Mouse (Mus musculus) 416B (cell line): Measurements from ENCODE around the gene Grin2a.
A peak's percentile ranks its signal among the peaks of the same experiment; 100 is the strongest.

Experiments used
- DNase-seq: peaks from one replicate; pipeline ENCODE4 v3.0.0; 2011; ENCODE audit warnings: low read depth

Grin2a gene

DNA sequence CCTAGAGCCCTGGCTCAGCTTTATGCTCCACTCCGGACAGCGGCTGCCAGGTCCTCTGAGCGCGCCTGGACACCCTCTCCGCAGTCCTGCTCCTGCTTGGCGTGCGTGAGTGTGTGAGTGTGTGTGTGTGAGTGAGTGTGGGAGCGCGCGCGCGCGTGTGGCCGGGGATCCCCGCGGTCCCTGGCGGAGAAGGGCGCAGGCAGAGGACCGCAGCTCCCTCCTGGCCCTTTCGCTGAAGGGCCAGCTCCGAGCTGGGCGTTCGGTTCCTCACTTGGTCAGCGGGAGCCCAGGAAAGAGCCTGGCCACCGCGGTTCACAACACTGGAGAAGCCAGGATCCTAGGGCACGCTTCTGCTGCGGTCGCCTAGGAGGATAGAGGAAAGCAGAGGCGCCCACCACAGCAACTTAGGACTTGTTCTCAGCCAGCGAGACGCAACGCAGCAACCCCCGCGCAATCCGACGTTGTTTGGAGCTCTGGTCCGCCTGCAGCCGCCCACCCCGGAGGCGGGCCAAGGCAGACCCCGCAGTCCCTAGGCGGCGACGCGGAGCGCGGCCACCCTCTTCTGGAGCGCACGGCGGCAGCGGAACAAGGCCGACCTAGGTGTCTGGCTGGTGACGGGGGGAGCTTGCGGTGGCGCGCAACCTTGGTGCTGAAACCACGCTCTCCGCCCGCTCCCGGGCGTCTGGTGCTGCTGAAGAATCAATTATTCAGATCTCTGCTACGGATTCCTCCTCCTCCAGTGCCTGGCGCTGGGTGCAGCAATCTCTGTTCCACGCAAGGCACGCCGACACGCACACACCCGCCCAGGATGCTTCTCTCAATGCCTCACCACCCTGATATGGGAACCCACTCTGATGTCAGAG is at the start of gene Grin2a:
Grin2a (minus strand) TSS at position 610 of the 863 bp plus-strand sequence.
- no peak for DNase-seq

DNA sequence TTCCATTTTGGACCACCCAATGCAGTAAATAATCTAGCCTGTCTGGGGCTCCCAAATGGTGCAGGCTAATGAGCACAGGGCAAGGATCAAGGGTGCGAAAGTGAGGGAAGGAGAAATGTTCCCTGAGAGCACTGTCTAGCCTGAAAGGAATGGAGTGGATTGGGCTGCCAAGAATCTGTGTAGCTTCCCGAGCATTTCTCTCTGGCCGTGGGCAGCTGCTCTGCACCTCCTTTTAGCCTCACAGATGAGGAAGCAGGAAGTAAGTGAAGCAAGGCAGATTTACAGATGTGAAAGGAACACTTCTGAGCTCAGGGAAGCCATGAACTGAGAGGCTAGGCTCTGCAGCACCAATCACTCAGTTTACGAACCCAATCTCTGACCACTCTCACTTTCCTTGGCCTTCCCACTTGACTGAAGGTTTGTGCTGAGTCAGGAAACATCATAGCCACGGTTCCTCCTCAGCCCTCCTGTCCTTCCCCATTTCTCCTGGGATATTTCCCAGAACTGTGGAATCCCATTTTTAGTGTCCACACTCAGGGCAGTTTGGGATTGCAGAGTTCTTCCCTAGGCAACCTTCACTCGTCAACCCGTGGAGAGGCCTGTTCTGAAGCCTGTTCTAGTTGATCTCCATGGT is 40.3 kb upstream of the Grin2a start:
- DNase-seq, result no peak

DNA sequence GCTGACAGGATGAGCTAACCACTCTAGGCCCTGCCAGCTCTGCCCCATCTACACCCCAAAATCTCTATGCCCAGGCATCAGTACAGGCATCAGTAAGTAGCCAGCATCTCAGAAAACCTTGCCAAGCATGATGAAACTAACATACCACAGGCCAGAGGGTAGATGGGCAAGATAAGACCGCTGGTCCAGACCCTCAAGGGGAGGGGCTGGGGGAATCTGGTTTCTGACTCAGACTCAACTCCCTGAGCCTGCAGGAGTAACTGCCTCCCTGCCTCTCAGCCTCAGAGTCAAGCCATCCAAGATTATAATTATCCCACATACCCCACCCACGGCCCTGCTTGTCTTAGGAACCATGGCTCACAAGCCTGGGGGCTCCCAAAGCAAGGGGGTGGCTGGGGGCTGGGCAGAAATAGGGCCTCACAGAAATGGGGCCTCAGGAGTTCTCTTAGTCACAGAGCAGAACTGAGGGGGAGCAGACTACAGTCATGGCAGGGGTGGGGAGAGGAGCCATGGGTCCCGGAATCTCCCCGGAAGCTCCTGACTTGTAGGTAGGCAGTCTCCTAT is 38.1 kb upstream of the Grin2a start:
- no peak for DNase-seq

DNA sequence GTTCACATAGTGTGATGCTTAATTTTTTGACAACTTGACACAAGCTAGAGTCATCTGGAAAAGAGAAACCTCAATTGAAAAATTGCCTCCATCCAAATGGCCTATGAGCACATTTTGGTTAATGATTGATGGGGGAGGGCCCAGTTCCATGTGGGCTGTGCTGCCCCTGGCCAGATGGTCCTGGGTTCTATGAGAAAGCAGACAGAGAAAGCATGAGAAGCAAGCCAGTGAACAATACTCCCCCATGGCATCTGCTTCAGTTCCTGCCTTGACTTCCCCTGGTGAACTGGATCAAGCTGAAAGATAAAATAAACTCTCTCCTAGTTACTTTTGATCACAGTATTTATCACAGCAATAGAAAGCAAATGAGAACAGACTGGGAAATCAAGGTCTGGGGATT is 36.5 kb upstream of the Grin2a start:
- no peak for DNase-seq

DNA sequence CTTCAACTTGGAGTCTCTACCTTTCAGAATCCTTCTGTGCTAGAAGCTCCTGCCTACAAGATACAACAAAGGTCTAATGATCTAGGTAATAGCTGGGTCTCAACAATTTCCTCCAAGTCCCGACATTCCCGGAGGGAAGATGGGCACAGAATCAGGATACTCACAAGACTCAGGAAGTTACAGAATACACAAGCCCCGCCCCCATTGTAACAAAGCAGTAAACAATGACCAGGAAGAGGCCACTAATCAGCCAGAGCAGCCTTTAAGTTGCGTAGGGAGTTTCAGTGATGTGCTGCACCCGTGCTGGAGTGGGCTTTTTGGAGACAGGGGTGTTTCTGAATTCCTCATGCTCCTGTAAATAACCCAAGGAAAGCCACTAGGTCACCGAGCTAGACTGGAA is 31.4 kb upstream of the Grin2a start:
- no peak for DNase-seq

DNA sequence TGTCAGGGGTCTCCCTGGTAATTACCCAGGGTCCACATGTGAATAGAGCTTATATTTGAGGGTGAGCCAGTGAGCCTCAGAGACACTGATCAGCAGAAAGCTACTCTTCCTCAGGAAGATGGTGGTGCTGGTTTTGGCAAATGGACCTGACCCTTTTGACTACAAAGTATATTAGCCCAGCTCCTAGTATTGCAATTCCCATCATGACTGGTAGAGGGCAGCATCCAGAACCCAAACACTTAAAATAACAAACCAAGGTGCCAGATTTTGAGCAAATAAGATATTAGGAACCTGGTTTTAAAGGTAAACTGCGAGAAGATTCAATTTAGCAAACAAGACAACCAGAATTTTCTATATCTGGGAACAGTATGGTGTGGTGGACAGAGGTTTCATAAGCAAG is 14.4 kb upstream of the Grin2a start:
- no peak for DNase-seq

DNA sequence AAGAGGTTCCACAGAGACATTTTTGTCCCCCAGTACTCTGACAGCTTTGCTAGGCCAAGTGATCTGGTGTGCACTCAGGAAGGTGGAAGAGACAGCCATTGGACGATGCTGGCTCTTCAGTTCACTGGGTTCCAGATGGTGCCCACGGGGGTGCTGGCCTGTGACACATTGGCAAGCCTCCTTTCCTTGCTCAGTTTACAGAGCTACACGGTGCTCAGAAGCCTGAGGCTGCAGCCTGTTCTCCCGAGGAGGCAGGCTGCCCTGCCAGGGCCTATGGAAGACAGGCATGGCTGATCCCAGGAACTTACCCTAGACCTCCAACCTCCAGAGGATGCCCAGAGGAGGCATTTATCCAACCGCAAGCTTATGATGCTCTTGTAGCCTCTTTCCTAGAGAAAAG is 10.2 kb upstream of the Grin2a start:
- DNase-seq, result no peak

DNA sequence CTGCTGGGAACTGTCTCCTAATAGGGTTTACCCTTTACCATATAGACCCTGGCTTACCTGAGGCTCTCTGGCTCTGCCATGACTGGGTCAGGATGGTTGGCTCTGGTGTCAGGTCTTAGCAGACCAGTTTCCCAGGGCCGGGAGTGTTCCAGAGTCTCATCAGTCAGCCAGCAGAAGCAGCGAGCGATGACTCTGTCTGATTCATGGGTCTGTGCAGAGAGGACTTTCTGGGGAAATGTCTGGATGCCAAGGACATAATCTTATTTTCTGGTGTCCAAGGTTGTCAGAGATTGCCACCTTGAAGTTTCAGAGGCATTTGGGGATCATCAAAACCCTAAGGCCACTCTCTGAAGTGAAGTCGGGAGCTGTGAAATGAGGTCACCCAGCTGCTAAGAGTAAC is 8.7 kb upstream of the Grin2a start:
- no peak for DNase-seq

DNA sequence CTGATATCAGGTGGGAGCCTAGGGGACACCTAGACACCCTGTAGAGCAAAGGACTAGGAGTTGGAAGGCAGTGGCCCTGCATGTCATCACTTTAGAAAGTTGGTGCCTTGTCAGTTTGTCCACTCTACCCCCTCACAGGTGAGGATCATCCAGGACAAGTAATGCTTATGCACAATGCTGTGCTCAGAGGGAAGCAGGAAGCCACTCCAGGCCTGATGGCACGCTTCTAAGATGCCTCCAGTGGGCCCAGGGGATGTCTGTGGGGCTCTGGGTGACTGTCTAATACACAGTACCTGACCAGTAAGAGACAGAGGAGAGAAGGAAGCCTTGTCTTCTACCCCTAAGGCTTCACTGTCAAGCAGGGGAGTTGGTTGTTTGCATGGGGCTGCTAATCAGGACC is 7.6 kb upstream of the Grin2a start:
- no peak for DNase-seq

DNA sequence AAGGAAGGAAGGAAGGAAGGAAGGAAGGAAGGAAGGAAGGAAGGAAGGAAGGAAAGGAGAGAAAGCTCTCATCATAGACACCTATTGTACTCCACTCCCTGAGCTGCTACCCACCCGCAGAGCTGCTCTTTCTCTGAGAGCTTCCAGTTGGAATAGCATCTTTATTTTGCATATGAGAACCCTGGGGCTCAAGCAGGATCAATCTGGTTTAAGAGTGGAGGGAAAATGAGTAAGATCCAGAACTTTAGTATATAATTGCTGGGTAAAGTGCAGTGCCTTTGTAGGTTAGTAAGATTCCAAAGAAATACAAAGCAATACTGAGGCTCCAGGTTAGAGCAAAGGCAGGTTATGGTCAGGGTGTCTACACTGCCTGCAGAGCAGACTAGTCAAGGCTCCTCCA is 6.2 kb upstream of the Grin2a start:
- DNase-seq, result no peak

DNA sequence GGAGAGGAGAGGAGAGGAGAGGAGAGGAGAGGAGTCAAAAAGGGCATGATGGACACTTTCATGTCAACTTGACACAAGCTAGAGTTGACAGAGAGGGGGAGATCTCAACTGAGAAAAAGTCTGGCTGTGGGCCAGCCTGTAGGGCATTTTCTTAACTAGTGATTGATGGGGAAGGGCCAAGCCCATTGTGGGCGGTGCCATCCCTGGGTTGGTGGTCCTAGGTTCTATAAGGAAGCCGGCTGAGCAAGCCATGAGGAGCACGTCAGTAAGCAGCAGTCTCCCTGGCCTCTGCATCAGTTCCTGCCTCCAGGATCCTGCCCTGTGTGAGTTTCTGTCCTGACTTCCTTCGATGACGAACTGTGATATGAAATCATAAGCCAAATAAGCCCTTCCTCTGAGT is 4.6 kb upstream of the Grin2a start:
- no peak for DNase-seq

DNA sequence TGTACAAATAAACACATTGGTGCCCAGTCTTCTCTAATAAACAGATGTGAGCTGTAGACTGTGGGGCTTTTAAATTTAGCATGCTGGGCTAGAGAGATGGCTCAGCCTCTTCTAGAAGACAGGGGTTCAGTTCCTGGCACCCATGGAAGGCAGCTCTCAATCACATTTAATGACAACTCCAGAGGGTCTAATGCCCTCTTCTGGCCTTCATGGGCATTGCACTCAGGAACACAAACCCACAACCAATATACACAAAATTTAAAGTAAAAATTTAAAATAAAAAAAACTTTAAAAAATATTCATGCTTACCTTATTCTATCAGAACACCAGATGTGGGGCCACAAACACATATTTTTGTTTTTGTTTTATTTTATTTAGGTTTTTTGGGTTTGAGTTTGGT is 2.6 kb upstream of the Grin2a start:
- DNase-seq, result peak; percentile 5

DNA sequence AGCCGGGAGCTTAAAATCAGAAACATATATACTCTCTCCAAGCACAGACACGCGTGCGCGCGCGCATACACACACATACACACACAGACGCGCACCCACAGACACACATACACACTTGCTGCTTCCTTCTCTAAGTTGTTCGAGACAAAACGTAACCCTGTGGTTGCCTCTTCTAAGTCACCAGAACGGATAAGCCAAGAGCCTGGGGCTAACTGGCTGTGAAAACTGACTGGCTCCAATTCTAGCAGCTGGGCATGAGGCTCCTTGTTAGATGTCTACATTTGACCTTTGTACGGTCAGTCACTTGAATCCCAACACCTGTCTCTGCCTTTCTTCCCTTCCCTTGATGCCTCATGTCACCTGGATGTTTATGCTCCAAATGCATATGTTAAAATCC is 452 bp upstream of the Grin2a start:
- DNase-seq, result no peak

DNA sequence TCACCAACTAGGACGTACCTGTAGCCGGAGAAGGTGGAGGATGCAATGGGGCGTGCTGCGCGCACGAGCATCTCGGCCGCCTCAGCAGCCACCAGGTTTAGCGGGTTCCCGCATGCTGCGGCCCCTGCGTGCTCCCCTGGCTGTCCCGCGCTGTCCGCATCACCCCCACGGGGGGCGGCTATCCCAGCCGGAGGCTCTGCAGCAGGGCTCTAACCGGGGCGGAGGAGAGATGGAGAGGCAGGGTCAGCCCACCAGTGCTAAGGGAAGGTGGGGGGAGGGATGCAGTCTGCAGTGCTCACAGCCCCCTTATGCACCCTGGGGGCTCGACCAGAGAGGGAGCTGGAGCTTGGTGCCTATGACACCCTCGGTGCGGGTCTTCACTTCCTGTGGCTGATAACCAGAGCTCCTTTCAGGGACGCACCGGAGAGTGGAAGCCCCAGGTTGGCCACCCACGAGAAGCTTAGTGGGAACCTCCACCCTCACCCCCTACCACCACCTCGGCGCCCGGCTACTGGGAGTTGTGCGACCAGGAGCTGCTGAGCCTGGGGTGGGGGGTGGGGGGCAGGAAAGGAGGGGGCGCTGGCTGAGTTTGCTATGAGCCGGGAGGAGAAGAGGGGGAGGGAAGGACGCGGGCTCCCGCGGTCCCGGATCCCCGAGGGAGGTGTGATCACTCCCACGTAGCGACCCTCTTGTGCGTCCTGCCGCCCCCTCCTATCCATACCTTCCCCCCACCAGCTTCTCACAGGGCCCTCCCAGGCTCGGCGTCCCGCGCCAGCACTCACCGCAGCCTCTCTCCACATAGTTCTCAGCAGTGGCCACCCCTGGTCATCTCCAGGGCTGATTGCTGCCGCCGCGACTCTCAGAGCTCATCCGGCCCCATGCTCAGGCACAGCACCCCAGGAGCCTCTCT is 1.1 kb downstream of the Grin2a start:
- no peak for DNase-seq

DNA sequence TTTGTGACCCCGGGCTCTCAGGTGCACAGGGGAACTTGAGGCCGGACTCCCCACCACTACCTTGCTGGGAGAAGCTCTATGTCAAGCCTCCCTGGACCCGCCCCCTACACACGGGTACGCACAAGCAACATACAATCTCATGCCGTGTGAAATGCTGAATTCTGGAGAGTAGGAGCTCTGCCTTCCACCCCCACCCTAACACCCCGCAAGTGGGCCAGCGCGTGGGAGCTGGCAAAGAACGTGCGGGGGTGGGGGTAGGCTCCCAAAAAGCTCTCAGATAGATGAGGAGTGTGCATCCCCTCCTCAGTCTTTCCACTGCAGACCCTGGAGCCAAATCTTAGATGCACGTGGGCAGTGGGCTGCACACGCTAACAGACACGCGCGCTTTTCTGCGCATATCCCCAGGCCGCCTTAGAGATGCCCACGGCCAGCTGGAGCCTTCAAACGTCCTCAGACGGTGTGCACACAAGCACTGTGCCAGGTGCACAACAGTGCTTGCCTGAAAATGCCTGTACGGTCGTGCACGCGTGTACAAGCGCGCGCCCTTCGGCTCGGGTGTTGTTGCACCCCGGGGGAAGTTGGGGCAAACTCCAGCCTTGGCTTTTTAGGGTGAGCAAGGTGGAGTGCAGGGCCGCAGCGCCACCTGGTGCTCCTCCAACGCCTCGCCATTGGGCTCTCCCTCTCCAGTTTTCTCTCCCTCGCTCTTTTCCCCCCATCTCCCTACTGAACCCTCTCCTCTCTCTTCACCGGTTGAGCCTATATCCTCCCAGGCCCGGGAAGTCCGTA is 1.9 kb downstream of the Grin2a start:
- peak; percentile 3 for DNase-seq

DNA sequence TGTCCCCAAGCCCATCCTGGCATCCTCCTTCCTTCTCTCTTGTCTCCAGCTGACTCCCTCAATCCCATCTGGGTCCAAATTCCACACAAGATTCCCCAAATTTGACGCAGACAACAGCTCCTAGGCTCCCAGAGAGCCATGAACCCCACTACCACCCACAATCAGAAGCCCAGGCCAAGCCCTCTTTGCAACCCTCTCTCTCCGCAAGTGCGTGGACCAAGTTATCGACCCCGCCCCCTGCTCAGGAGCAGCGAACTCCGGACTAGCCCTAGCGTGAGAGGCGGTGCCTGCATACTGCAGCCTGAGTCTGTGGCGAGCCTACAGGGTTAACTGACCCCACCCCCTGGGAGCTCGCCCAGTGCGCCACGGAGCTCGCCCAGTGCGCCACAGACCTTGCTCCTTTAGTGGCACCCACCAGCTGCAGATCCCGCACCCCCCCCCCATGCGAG is 2.6 kb downstream of the Grin2a start:
- no peak for DNase-seq

DNA sequence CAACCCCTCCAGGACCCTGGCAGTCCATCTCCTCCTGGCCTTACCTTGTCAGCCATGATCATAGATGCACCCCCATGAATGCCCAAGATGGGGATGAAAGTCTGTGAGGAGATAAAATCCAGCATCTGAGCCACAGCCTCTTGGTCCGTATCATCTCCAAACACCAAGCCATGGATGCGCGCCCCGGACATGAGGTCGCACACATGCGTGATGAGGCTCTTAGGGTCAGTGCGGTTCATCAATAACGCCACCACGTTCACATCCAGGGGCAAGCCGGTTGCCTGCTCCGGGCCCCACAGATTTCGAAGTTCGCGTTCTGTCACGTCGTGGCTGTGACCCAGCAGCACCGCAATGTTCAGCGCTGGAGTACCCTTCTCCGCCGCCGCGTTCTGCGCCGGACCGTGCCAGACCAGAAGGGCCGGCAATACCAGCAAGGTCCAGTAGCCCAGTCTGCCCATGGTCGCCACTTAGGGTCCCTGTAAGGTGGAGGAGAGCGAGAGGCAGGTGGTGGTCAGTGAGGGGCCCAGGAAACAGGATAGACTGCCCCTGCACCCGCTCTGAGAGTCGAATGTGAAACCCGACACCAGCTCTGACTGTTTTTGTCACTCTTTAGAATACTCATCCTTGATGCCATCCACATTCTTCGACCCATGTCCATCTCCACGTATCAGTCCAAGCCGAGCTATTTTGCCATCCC is 3.1 kb downstream of the Grin2a start:
- DNase-seq, result no peak

DNA sequence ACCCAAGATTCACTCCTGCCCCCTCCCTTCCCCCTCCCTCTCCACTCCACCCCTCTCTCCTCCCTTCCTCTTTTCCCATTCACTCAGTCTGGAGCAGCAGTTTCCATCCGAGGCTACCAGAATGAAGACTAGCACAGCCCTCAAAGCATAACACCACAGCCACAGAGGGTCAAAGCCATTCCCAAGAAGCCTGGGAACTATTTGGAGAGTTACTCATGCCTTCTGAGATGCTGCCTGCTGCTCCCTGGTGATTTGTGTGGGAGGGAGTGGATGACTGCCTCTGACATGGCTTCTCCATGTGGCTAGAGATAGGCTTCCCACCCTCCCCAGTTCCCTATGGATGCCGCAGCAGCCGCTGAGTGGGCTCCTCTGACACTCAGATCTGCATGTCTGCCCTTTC is 10.3 kb downstream of the Grin2a start:
- no peak for DNase-seq

DNA sequence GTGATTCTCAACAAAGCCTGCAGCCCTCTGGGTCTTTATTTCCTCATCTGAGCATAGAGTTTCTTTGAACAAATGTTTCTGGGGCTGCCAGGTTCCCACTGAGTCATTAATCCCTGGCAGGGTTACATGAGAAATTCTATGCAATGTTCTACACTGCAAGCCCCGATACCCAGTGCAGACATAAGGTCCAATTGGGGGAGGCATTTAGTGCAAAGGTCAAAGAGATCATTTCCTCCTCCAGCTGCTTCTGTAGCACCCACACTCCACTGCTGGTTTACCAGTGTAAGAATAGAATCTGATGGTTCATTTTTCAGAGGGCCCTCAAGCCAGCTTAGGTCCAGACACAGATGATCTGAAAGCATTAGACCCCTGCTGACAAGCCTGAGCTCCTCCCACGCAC is 14.7 kb downstream of the Grin2a start:
- no peak for DNase-seq

DNA sequence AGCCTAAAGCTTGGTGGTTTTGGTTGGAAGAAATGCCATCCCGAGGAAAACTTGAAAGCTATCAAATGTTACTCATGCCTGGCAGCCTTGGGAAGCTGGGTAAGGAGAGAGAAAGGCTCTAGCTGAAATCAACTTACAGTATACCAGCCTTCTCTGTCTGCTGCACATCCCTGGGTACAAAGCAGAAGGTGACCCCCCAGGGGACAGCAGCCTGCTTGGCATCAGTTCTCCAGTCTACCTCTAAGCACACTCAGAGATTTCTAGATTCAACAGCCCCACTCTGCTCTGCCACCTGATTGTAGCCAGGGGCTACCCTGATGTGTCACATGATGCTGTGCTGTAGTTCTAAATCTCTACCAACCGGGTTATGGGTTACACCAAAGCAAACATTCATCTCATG is 17.2 kb downstream of the Grin2a start:
- no peak for DNase-seq

DNA sequence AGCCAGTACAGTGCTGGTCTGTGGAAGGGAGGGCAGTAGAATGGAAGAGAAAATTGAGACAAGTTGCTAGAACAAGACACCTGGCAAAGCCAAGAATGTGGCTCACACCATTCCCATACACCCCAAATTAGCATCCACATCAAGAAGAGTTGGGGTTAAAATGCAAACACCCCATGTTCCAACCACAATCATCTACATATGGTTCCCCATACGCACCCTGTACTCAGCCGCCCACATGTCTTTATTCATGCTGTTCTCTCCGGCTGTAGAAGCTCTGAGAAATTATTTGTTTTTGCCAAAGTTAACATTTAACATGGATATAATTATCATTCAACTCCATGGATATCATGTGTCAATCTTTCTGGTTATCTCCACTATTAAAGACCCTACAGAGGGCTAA is 22.7 kb downstream of the Grin2a start:
- DNase-seq, result no peak
